Mouse (Mus musculus): Measurements from ENCODE around the gene Mmd. TPM values are rescaled to one million over a fixed set of nuclear protein-coding genes. Genes with fewer than 3 reads are reported as not detected.

Mmd gene
- polyA plus RNA-seq, 1 experiment: not detected

DNA sequence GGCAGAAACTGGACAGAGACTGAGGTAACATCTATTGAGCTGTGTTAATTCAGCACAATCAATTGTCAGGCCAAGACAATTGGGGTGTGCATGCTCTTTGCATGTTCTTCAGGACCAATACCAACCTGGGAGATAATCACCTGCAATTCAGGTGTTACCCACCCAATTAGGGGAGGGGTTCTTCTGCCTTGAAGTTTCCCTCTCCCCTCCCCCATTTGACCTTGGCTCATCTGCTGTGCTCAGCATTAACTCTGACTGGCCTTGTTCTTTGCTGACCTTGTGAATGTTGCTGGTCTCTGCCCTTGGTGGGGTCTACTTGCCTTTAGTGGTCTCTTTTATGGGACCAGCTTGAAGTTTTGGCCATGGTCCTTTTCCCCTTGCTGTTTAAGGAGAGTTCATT lies 19.5 kb upstream of the Mmd start:
- Histone ChIP-seq H3K4me1 (ENCODE audit: control insufficient read depth, insufficient read depth, low read length) (0 out of 2 replicates have a peak, but pooled peaks cover 5% of the 10 kb centered on the region), H3K4me3 (ENCODE audit: insufficient read depth, low read depth, low read length) (no peak overlapping the region), H3K27ac (ENCODE audit: insufficient read depth, low read depth, low read length) (no peak overlapping the region)
- TF ChIP-seq CTCF (IDR thresholded peaks at IDR 0.05; ENCODE audit: insufficient read depth, low read depth, low read length) (no peak), POLR2A (IDR thresholded peaks at IDR 0.05; ENCODE audit: insufficient read depth, low read depth, low read length) (no peak)

DNA sequence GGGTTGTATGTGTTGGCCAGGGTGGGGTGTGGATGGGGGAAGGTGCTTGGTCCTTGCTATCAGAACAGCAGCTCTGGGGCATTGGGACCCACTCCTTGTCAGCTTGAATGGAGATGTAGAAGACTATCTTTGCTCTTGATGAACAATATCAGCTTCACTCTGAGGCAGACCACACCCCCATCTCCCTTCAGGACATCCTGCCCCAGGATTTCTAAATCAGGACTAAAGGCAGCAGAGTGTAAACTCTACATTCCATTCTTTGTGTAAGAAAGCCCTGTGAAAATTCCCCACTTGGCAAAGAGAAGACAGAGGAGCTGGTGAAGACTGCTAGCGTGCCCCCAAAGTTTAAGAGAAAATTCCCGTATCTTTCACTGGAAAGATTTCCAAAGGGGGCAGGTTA lies 18.6 kb upstream of the Mmd start:
- no peak for TF ChIP-seq CTCF (IDR thresholded peaks at IDR 0.05; ENCODE audit: insufficient read depth, low read depth, low read length)
- no peak for TF ChIP-seq POLR2A (IDR thresholded peaks at IDR 0.05; ENCODE audit: insufficient read depth, low read depth, low read length)
- 0 out of 2 replicates have a peak, but pooled peaks cover 2% of the 10 kb centered on the region for H3K4me1 ChIP-seq (ENCODE audit: control insufficient read depth, insufficient read depth, low read length)
- H3K4me3 ChIP-seq (ENCODE audit: insufficient read depth, low read depth, low read length): no peak overlapping the region
- 69% methylated on average over 2 of the region's 2 CpGs for WGBS
- H3K27ac ChIP-seq (ENCODE audit: insufficient read depth, low read depth, low read length): no peak overlapping the region

DNA sequence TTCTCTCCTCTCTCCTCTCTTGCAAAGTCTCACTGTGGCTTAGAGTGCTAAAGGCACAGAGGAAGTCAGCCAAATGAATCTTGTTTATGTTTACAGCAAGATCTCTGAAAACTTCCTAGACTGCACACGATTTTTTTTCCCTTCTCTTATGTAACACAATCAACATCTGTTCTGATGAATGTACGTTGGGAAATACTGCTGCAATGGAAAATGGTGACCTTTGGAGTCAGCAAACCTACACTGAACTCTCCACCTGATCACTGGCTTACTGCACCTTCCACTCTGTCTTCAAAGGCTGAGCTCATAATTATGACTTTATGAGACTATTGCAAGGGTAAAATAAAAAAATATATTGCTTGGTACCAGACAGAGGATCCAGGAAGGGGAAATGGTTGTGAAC lies 17.6 kb upstream of the Mmd start:
- Histone ChIP-seq H3K4me1 (ENCODE audit: control insufficient read depth, insufficient read depth, low read length) (no peaks in the 10 kb centered on the region), H3K27ac (ENCODE audit: insufficient read depth, low read depth, low read length) (no peak overlapping the region), H3K4me3 (ENCODE audit: insufficient read depth, low read depth, low read length) (no peak overlapping the region)
- 47% methylated on average over 2 of the region's 2 CpGs for WGBS
- TF ChIP-seq CTCF (IDR thresholded peaks at IDR 0.05; ENCODE audit: insufficient read depth, low read depth, low read length): no peak
- TF ChIP-seq POLR2A (IDR thresholded peaks at IDR 0.05; ENCODE audit: insufficient read depth, low read depth, low read length): no peak

DNA sequence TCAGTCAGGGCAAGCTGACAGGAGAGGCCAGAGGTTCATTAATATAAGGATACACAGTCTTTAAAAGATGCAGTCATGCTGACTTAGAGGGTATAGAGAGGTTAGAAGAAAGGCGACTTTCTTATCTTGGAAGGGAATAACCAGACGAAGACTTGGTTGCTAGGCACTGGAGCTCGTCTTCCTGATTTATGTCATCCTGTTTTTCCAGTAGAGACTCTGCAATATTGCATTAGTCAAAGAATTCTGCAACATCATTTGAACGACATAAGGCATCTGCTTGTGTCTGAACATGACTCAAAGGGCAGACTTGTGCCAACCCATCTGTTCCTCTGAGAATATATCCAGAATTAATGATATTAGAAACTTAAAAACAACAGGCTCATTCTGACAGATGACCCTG lies 16.6 kb upstream of the Mmd start:
- 63% methylated on average over 4 of the region's 4 CpGs for WGBS
- no peak overlapping the region for H3K27ac ChIP-seq (ENCODE audit: insufficient read depth, low read depth, low read length)
- H3K4me1 ChIP-seq (ENCODE audit: control insufficient read depth, insufficient read depth, low read length): no peaks in the 10 kb centered on the region
- TF ChIP-seq POLR2A (IDR thresholded peaks at IDR 0.05; ENCODE audit: insufficient read depth, low read depth, low read length) (no peak), CTCF (IDR thresholded peaks at IDR 0.05; ENCODE audit: insufficient read depth, low read depth, low read length) (no peak)
- no peak overlapping the region for H3K4me3 ChIP-seq (ENCODE audit: insufficient read depth, low read depth, low read length)

DNA sequence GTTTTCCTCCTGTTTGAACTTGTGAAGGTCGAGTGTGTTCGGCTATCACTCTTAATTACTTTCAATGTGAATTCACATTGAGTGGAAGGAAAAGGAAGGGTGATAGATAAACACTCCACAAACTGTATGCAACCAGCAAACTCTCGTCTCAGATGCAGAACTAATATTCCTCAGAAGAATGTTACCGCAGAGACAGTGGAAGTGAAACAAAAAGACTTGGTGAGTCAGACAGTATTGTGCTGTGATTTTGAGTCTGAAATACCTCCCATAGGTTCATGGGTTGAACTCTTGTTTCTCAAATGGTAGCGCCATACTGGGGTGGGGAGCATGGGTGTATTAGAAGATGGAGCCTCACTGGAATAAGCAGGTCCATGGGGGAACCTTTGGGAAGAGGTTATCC lies 14.0 kb upstream of the Mmd start:
- 83% methylated on average over 5 of the region's 5 CpGs for WGBS

DNA sequence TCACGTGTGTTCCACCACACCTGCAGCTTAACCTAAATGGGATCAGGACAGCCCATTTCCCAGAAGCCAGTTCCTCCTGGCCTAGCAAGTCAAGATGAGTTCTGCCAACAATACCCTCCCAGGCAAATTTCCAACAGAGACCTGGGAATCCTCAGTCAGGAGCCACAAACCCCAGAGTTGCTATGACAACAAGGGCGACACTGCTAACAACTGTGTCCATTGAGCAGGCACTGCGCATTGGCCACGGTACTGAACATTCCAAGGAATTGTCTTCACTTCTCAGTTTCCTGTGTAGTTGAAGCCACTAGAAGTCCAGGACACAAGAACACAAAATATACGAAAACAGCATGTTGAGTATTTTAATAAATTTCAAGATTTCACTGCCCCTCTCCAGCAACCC lies 11.6 kb upstream of the Mmd start:
- Histone ChIP-seq H3K4me1 (ENCODE audit: control insufficient read depth, insufficient read depth, low read length) (no peaks in the 10 kb centered on the region), H3K27ac (ENCODE audit: insufficient read depth, low read depth, low read length) (no peak overlapping the region), H3K4me3 (ENCODE audit: insufficient read depth, low read depth, low read length) (no peak overlapping the region)
- 81% methylated on average over 5 of the region's 5 CpGs for WGBS
- no peak for TF ChIP-seq POLR2A (IDR thresholded peaks at IDR 0.05; ENCODE audit: insufficient read depth, low read depth, low read length)
- no peak for TF ChIP-seq CTCF (IDR thresholded peaks at IDR 0.05; ENCODE audit: insufficient read depth, low read depth, low read length)

More for the DNA sequence above, 14.0 kb upstream of the Mmd start:
- TF ChIP-seq CTCF (IDR thresholded peaks at IDR 0.05; ENCODE audit: insufficient read depth, low read depth, low read length) (no peak), POLR2A (IDR thresholded peaks at IDR 0.05; ENCODE audit: insufficient read depth, low read depth, low read length) (no peak)
- Histone ChIP-seq H3K4me1 (ENCODE audit: control insufficient read depth, insufficient read depth, low read length) (no peaks in the 10 kb centered on the region), H3K4me3 (ENCODE audit: insufficient read depth, low read depth, low read length) (no peak overlapping the region), H3K27ac (ENCODE audit: insufficient read depth, low read depth, low read length) (no peak overlapping the region)

DNA sequence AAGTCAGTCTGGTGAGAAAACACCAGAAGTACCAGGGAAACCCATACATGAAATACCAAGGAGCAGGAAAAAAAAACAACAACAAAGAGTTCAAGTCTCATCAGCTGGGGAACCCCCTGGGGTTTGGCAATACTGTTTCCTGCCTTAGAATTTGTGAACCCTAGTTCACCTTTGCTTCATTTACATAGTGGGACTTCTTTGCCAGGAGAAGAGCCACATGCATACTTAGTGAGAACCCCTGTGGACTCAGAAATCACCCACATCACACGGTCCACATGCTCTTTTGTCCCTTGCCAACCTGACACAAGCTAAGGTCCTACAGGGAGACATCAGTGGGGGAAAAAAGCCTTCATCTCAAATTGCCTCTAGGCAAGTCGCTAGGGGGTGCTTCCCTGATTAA lies 10.6 kb upstream of the Mmd start:
- no peak for TF ChIP-seq POLR2A (IDR thresholded peaks at IDR 0.05; ENCODE audit: insufficient read depth, low read depth, low read length)
- no peak for TF ChIP-seq CTCF (IDR thresholded peaks at IDR 0.05; ENCODE audit: insufficient read depth, low read depth, low read length)
- H3K27ac ChIP-seq (ENCODE audit: insufficient read depth, low read depth, low read length): no peak overlapping the region
- no peaks in the 10 kb centered on the region for H3K4me1 ChIP-seq (ENCODE audit: control insufficient read depth, insufficient read depth, low read length)
- H3K4me3 ChIP-seq (ENCODE audit: insufficient read depth, low read depth, low read length): no peak overlapping the region
- 51% methylated on average over 2 of the region's 2 CpGs for WGBS

DNA sequence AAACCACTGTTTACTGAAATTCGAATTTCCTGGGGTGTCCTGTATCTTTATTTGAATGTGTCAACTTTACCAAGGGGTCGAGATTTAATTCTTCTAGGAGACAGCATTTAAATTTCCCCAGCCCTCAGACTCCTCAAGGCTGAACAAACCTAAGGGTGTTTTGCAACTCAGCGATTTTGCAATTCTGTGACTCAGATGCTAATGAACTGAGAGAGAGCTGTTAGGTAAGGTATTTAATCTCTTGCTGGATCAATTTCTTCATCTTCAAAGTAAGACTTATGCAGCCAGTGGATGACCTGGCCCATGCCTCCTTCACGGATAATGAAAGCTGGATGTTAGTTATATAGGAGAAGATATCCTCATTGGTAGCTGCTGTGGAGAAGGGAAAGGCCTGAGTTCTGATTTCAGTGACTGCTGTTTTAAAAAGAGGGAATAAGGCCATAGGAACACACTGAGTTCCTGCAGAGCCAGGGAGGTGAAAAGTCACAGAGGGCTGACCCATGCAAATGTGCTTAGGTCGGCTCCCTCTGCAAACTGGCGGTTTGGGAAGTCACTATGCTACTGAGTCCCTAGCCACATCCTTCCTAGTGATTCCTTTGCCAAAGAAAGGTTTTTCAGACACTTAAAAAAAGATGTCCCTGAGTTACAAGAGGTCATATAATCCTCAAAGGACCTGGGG lies 8.5 kb upstream of the Mmd start:
- Histone ChIP-seq H3K4me3 (ENCODE audit: insufficient read depth, low read depth, low read length) (no peak overlapping the region), H3K27ac (ENCODE audit: insufficient read depth, low read depth, low read length) (no peak overlapping the region), H3K4me1 (ENCODE audit: control insufficient read depth, insufficient read depth, low read length) (no peaks in the 10 kb centered on the region)
- WGBS: 54% methylated on average over 6 of the region's 6 CpGs
- no peak for TF ChIP-seq CTCF (IDR thresholded peaks at IDR 0.05; ENCODE audit: insufficient read depth, low read depth, low read length)
- no peak for TF ChIP-seq POLR2A (IDR thresholded peaks at IDR 0.05; ENCODE audit: insufficient read depth, low read depth, low read length)

DNA sequence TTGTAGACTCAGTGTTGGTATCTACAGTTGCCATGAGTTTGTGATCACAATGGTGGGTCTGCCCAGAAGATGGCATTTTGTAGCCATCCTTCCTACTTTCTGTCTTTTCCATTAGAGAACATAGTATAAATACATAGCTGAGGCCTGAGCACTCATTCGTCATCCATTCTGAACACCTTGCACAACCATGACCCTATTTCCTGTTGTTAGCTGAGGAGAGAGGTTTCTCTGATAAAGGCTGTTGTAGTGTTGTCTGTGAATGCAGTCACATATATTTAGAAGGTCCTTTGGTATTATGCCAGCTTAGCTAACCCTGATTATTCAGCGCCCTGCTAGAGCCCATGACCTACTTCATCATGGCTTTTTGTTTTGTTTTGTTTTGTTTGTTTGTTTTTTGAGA lies 7.4 kb upstream of the Mmd start:
- 92% methylated on average over 2 of the region's 2 CpGs for WGBS
- H3K4me1 ChIP-seq (ENCODE audit: control insufficient read depth, insufficient read depth, low read length): no peaks in the 10 kb centered on the region
- H3K4me3 ChIP-seq (ENCODE audit: insufficient read depth, low read depth, low read length): no peak overlapping the region
- no peak overlapping the region for H3K27ac ChIP-seq (ENCODE audit: insufficient read depth, low read depth, low read length)
- TF ChIP-seq POLR2A (IDR thresholded peaks at IDR 0.05; ENCODE audit: insufficient read depth, low read depth, low read length): no peak
- TF ChIP-seq CTCF (IDR thresholded peaks at IDR 0.05; ENCODE audit: insufficient read depth, low read depth, low read length): no peak

DNA sequence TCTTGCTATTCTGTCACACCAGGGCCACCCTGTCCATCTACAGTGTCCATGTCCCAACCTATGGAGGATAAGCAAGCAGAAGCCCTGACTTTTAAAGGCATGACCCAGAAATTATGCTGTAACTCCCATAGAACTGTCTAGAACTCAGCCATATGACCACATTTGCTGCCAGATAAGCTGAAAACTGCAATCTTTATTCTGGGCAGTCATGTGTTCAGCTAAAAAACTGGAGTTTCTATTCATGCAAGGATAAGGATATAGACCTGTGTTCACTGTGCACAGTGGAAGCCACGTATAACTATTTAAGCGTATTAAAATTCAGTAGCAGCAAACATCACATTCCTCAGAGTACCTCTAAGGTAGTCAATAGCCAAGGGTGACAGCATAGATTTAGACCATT lies 6.0 kb upstream of the Mmd start:
- no peak overlapping the region for H3K27ac ChIP-seq (ENCODE audit: insufficient read depth, low read depth, low read length)
- TF ChIP-seq CTCF (IDR thresholded peaks at IDR 0.05; ENCODE audit: insufficient read depth, low read depth, low read length): no peak
- TF ChIP-seq POLR2A (IDR thresholded peaks at IDR 0.05; ENCODE audit: insufficient read depth, low read depth, low read length): no peak
- WGBS: 93% methylated on average over 2 of the region's 2 CpGs

More for the DNA sequence above, 6.0 kb upstream of the Mmd start:
- no peak overlapping the region for H3K4me3 ChIP-seq (ENCODE audit: insufficient read depth, low read depth, low read length)
- no peaks in the 10 kb centered on the region for H3K4me1 ChIP-seq (ENCODE audit: control insufficient read depth, insufficient read depth, low read length)

Data from olfactory bulb, adult 2 months (tissue).